Mouse (Mus musculus): ENCODE results near the gene Calr4. TPM values are rescaled to one million over a fixed set of nuclear protein-coding genes. Genes with fewer than 3 reads are reported as not detected.

Gene Calr4
- 0.18 and 0.40 TPM in 2 replicates for polyA plus RNA-seq (2015; fragmentation: Nextera tagmentation; extraction: Ambion mirVana)

DNA sequence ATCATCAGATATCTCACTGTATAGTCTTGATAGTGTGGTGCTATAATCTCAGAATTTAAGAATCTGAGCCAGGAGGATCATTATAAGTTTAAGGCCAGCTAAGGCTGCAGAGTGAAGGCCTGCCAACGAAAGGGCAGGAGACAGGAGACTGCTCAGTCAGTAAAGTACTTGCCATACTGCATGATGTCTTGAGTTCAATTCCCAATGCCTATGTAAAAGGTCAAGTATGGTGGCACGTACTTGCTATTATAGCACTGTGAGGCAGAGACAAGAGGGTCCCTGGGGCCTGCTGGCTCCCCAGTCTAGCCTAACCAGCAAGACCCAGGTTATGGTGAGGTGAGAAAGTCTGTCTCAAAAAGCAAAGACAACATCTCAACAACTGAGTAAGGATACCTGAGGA, at the start of gene Calr4:
Calr4 (plus strand) TSS at position 301 of the 400 bp plus-strand sequence.
- Histone ChIP-seq H3K4me3 (no peak within 1 kb of the TSS), H3K4me2 (no peak within 1 kb of the TSS), H3K9ac (no peak within 1 kb of the TSS), H3K27me3 (replicated peaks) (no peaks in the 10 kb centered on the region), H3K27ac (no peak within 1 kb of the TSS), H3K4me1 (peaks cover 10% of the 10 kb centered on the region), H3K36me3 (replicated peaks) (no peaks in the 10 kb centered on the region), H3K9me3 (no peaks in the 10 kb centered on the region)
- no peak for ATAC-seq (replicated peaks)
- WGBS: 85% methylated on average over 2 of the region's 2 CpGs

DNA sequence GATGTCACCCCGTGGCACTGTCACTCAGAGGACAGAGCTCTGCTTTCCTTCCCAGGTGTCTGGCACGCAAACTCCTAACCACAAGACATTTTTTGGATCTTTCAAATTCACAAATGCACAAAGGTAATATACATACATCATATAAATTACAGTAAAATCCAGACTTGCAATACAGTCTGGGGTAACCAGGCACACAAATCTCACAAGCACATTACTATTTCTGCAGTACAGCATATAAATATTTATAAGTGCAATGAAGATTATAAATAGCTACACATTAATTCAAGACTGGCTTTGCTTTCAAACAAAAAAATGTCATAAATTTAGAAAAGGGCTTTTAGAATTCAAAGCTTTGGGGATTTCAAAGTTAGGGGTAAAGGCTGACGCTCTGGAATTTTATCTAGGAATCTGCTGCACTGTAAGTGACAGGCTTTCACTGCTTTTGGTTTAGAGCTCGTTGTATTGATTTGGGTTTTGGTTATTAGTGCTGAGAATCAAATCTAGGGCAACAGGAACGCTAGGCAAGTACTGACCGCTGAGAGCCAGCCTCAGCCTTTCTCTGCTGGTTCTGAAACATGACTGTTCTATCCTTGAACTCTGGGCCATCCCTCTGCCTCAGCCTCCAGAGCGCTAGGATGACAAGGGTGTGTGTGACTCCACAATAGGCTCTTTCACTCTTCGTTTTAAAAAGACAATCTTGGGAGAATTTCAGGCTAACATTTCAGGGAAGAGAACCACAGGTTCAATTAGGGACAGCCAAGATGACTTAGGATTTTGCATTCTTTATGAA, 48.5 kb upstream of the Calr4 start:
- H3K4me2 ChIP-seq: no peak overlapping the region
- no peaks in the 10 kb centered on the region for H3K9me3 ChIP-seq

DNA sequence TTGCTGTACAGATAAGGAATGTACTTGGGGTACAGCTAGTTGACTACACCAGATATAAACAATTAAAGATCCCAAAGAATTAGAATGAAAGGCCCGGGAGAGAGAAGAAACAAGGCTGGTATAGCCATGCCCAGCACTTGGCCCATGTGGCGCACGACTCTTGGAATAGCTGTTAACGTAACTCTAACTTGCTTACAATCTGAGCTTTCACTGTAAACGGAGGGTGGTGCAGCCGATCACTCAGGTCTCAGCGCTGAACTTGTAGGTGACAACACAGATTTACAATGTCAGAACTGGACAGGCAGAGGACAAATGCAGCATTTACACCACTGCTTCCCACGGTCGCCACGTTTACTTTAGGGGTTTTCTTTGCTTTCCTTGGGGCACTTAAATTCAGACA, 42.7 kb upstream of the Calr4 start:
- Histone ChIP-seq H3K4me3 (no peak overlapping the region), H3K4me1 (peaks cover 11% of the 10 kb centered on the region), H3K4me2 (no peak overlapping the region), H3K9me3 (no peaks in the 10 kb centered on the region), H3K27ac (peak overlapping the region; percentile 42; the same call in 1 of the 2 replicates), H3K27me3 (replicated peaks) (no peaks in the 10 kb centered on the region), H3K9ac (no peak overlapping the region), H3K36me3 (replicated peaks) (no peaks in the 10 kb centered on the region)
- 64% methylated on average over 10 of the region's 10 CpGs for WGBS
- ATAC-seq (replicated peaks): no peak

More for the DNA sequence above, 48.5 kb upstream of the Calr4 start:
- Histone ChIP-seq H3K4me3 (no peak overlapping the region), H3K9ac (no peak overlapping the region), H3K27me3 (replicated peaks) (no peaks in the 10 kb centered on the region), H3K36me3 (replicated peaks) (no peaks in the 10 kb centered on the region), H3K27ac (peak overlapping the region; percentile 49; the same call in 1 of the 2 replicates), H3K4me1 (peaks cover 15% of the 10 kb centered on the region; the same call in 1 of the 2 replicates)
- ATAC-seq (replicated peaks): no peak; the same call in 1 of the 2 replicates
- WGBS: 78% methylated on average over 8 of the region's 8 CpGs

DNA sequence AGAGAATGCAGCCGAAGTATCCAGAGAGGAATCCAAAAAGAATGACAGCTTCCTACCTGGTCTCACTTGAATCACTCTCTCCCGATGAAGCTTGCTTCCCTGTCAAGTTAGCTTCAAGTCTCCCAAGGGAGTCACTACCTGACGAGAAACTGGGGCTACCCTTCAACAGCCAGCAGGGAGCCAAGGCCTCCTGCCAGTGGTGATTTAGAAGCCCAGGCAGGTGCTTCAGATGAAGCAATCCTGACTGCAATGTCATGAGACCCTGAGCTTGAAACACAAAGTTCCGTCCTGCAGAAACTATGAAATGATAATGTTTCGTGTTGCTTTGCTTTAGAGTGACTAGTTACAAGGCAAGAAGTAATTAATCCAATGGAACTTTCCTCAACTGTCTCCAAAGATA, 40.4 kb upstream of the Calr4 start:
- Histone ChIP-seq H3K36me3 (replicated peaks) (no peaks in the 10 kb centered on the region), H3K27me3 (replicated peaks) (no peaks in the 10 kb centered on the region), H3K4me1 (peaks cover 16% of the 10 kb centered on the region), H3K4me3 (no peak overlapping the region), H3K9me3 (no peaks in the 10 kb centered on the region), H3K9ac (no peak overlapping the region), H3K27ac (no peak overlapping the region), H3K4me2 (no peak overlapping the region)
- WGBS: 81% methylated on average over 5 of the region's 5 CpGs
- no peak for ATAC-seq (replicated peaks)

DNA sequence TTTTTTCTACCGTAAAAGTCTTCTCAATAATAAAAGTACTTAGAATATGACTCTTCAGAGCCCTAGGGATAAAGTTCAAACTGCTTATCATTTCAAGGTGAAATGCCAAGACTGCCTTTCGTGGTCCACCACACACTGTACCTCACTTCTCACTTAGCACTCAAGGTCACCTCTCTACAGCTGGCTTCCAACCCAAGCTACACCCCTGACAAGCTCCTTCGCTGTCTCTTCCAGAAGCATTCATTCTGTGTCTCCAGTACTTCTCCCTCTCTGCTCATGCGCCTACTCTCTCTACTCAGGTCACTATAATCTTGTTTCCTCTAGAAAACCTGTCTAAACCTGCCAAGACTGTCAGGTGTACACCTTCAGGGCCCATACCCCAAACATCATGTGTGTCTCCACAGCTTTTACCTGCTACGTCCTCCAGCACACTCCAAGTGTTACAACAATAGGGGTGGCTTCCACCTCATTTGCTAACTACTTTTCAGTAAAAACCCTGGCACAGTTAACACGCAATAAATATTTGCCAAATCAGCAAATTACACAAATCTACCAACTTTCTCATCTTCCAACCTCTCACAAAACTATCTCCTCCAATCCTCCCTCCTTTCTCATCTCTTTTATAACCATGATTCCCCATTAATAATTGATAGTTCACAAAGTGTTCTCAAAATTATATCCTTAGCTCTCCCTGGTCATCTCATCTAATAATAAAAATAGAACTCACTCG, 38.2 kb upstream of the Calr4 start:
- no peak overlapping the region for H3K4me3 ChIP-seq
- no peaks in the 10 kb centered on the region for H3K9me3 ChIP-seq
- no peaks in the 10 kb centered on the region for H3K36me3 ChIP-seq (replicated peaks)
- H3K9ac ChIP-seq: no peak overlapping the region
- 89% methylated on average over 7 of the region's 7 CpGs for WGBS
- H3K4me1 ChIP-seq: peaks cover 31% of the 10 kb centered on the region
- no peak overlapping the region for H3K4me2 ChIP-seq
- no peaks in the 10 kb centered on the region for H3K27me3 ChIP-seq (replicated peaks)
- ATAC-seq (replicated peaks): no peak
- H3K27ac ChIP-seq: no peak overlapping the region

DNA sequence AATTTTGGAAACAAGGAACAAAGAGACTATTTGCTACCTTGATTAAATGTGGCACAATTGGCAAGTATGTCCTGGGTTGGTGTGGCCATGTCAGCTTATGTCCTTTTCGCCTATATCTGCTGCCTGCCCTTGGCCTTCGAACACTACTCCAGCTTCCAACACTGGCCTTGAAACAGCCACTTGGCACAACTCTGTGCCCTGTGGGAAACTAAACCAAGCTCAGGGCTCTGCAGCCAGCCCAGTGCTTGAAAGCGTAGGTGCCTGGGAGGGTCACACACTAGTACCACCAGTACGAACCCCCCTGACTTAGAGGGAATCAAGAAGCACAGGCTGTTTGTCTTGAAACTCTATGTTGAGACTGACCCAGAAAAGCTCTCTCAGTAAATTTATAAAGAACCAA, 35.2 kb upstream of the Calr4 start:
- Histone ChIP-seq H3K4me3 (no peak overlapping the region), H3K4me2 (no peak overlapping the region), H3K9ac (no peak overlapping the region), H3K9me3 (no peaks in the 10 kb centered on the region), H3K4me1 (peaks cover 29% of the 10 kb centered on the region), H3K27ac (no peak overlapping the region), H3K27me3 (replicated peaks) (no peaks in the 10 kb centered on the region), H3K36me3 (replicated peaks) (no peaks in the 10 kb centered on the region)
- 97% methylated on average over 4 of the region's 4 CpGs for WGBS
- no peak for ATAC-seq (replicated peaks)

DNA sequence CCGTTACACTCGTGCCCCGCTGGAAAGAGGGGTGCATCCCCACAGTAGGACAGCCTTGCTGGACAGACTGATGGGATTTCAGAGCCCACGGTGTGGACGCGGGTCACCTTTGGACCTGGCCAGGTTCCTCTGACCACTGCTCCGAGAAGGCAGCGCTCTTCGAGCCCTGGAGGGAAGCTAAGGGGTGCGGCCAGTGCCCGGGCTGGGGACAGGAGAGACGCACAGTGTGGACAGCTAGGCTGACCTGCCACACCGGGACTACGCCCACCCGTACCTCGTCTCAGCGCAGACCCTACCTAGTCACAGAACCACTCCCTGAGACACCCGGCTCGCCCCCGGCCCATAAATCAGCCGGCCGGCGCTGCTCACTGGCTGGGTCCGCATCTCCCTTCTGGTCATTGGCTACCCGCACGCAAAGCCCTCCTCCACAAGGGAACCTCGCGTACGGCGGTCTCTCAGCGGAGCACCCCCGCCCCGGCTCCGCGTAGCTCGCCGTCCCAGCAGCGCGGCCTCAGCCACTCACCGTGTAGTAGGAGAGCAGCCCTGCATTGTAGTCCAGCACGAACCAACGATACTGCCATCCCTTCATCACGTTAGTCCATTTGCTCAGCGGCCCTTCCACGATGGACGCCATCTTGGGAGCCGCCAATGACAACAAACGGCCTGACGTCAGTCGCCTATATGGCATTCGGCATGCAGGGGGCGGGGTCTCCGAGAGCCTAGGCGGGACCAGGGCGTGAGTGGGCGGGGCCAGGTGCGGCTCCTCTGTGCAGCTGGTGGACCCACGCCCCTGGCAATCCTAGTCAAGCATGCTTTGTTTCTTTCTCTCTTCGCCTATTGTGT, 32.5 kb upstream of the Calr4 start, which contains the start of gene Osbpl9:
Osbpl9 (minus strand) TSS at position 691 of the 843 bp plus-strand sequence.
- Histone ChIP-seq H3K4me3 (peak within 1 kb of the TSS; percentile 73), H3K4me1 (peaks cover 24% of the 10 kb centered on the region), H3K4me2 (peak within 1 kb of the TSS; percentile 86), H3K27me3 (replicated peaks) (no peaks in the 10 kb centered on the region), H3K9me3 (no peaks in the 10 kb centered on the region), H3K36me3 (replicated peaks) (no peaks in the 10 kb centered on the region), H3K9ac (peak within 1 kb of the TSS; percentile 85), H3K27ac (peak within 1 kb of the TSS; percentile 98)
- peak; percentile 98 for ATAC-seq (replicated peaks)
- 2% methylated on average over 59 of the region's 59 CpGs for WGBS

DNA sequence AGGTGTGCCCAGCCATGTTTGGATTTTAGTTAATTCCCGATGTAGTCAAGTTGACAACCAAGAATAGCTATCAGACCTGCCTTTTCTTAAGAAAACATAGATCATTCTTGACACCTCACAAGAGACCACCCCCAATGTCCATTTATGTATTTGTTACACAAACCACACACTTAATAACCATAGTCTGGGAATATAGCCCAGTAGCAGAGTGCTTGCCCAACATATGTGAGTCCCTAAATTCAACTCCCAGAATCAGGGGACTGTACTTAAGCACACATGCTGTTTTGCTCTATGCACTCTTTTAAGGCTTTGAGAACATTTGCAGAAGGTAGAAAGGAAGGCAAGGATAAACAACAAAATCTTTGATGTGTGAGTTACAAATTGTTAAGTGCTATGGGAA, 30.4 kb upstream of the Calr4 start:
- H3K9ac ChIP-seq: no peak overlapping the region
- H3K4me1 ChIP-seq: peaks cover 19% of the 10 kb centered on the region
- no peak for ATAC-seq (replicated peaks)
- H3K36me3 ChIP-seq (replicated peaks): no peaks in the 10 kb centered on the region
- H3K27ac ChIP-seq: no peak overlapping the region
- WGBS: 88% methylated on average over 1 of the region's 1 CpGs
- no peak overlapping the region for H3K4me3 ChIP-seq
- H3K9me3 ChIP-seq: no peaks in the 10 kb centered on the region
- no peaks in the 10 kb centered on the region for H3K27me3 ChIP-seq (replicated peaks)
- no peak overlapping the region for H3K4me2 ChIP-seq

DNA sequence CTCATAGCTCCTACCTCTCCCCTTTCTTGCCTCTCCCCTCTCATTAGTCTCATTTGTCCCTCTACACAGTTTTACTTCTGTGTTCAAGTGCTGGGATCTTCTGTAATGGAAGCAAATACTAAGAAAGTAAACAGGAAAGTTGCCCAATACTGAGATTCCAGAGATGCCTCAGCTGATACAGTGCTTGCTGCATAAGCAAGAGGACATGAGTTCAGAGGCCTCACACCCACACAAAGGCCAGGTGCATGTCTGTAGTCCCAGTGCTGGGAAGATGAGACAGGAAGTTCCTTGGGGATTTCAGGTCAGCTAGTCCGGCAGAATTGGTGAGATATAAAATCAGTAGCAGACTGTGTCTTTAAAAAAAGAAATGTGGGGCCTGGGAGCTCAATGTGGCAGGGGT, 29.9 kb upstream of the Calr4 start:
- no peaks in the 10 kb centered on the region for H3K27me3 ChIP-seq (replicated peaks)
- H3K4me1 ChIP-seq: peaks cover 14% of the 10 kb centered on the region
- no peaks in the 10 kb centered on the region for H3K9me3 ChIP-seq
- no peak overlapping the region for H3K4me2 ChIP-seq
- no peak overlapping the region for H3K27ac ChIP-seq
- no peaks in the 10 kb centered on the region for H3K36me3 ChIP-seq (replicated peaks)
- no peak overlapping the region for H3K9ac ChIP-seq
- 78% methylated on average over 1 of the region's 1 CpGs for WGBS
- H3K4me3 ChIP-seq: no peak overlapping the region
- ATAC-seq (replicated peaks): no peak

DNA sequence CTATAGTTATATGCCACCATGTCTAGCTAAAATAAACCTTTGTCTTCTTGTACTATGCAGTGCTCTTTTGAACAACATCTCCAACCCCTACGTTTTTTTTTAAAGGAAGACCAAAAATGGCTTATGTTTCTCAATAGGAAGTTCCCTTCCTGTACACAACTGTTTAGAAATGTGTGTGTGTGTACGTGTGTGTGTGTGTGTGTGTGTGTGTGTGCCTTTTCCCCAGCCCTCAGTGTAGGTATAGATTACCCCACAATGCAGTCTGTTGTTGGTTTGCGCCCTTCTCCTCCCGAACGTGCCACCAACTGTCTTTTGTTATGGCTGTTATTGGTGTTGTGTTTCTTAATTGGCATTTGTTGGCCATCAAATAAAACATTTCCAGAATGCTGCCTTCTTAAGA, 26.8 kb upstream of the Calr4 start:
- Histone ChIP-seq H3K9ac (no peak overlapping the region), H3K4me1 (no peaks in the 10 kb centered on the region), H3K27me3 (replicated peaks) (no peaks in the 10 kb centered on the region), H3K36me3 (replicated peaks) (no peaks in the 10 kb centered on the region), H3K9me3 (no peaks in the 10 kb centered on the region), H3K4me3 (no peak overlapping the region), H3K27ac (no peak overlapping the region), H3K4me2 (no peak overlapping the region)
- 82% methylated on average over 5 of the region's 5 CpGs for WGBS
- ATAC-seq (replicated peaks): no peak

DNA sequence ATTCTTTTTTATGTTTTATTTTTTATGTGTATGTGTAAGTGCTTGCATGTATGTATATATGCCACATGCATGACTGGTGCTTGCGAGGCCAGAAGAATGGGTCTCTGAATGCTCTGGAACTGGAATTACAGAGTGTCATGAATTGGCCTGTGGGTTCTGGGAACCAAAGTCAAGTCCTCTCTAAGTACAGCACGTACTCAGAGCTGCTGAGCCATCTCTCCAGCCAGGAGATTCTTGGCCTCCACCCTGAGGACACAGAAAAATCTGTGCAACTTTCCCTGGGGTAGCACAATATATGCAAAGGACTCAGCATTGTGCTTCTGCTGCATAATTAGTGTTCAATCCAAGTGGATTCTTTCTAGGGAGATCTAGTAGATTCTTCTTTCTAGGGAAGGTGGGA, 24.0 kb upstream of the Calr4 start:
- Histone ChIP-seq H3K9me3 (no peaks in the 10 kb centered on the region), H3K27ac (no peak overlapping the region), H3K27me3 (replicated peaks) (no peaks in the 10 kb centered on the region), H3K4me1 (no peaks in the 10 kb centered on the region), H3K36me3 (replicated peaks) (no peaks in the 10 kb centered on the region), H3K9ac (no peak overlapping the region), H3K4me3 (no peak overlapping the region), H3K4me2 (no peak overlapping the region)
- WGBS: 62% methylated on average over 2 of the region's 2 CpGs
- ATAC-seq (replicated peaks): no peak

DNA sequence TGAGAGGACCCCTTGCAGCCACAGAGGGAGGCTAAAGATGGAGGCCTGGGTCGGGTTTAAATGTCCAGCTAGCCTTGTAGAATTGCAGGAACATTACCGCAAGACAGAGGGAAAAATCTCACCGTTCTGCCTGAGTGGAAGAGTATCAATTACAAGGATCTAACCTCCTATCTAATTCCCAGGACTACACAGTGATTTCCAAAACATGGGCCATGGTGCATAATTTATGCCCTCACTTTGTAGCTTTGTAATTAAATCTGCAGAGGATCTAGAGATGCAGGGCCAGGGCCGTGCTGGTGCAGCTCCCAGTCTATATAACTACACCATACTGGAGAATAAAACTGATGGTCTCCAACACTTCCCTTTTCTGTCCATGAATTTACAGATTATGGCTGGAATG, 23.4 kb upstream of the Calr4 start:
- no peak overlapping the region for H3K4me2 ChIP-seq
- ATAC-seq (replicated peaks): no peak
- no peaks in the 10 kb centered on the region for H3K9me3 ChIP-seq
- no peaks in the 10 kb centered on the region for H3K4me1 ChIP-seq
- no peak overlapping the region for H3K4me3 ChIP-seq
- no peaks in the 10 kb centered on the region for H3K36me3 ChIP-seq (replicated peaks)
- no peaks in the 10 kb centered on the region for H3K27me3 ChIP-seq (replicated peaks)
- WGBS: 41% methylated on average over 4 of the region's 4 CpGs
- H3K9ac ChIP-seq: no peak overlapping the region
- no peak overlapping the region for H3K27ac ChIP-seq
